Mouse (Mus musculus) kidney, adult 2 months (tissue): ENCODE measurements around the gene Ccdc66.

Experiments
- CTCF ChIP-seq: fragments of 200-500 bp; conservative IDR thresholded peaks from 2 replicates; pipeline ENCODE4 v1.5.1; 2011; ENCODE audit warnings: low read depth, mild to moderate bottlenecking, control low read depth, low read length, moderate library complexity, mixed read lengths; ENCODE audit not compliant: insufficient read depth, insufficient read length
- POLR2A ChIP-seq: fragments of 200-500 bp; IDR thresholded peaks from one replicate; pipeline ENCODE4 v1.6.1; 2011; ENCODE audit warnings: low read depth, low read length, control low read depth

DNA sequence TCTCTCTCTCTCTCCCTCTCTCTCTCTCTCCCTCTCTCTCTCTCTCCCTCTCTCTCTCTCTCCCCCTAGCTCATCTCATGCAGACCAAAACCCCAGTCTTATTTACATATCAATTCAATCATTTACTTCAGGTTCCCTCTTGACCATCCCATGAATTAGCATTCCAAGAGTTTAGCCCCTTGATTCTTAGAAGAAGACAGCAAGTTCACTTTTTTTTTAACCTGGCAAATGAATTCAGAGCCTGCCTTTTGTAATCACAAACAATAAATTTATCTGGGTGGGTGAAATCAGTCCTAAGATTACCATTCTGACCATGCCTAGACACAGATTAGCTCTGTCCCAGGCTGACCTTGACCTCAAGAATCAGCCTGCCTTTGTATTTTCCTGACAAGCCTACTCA is 16.3 kb upstream of the Ccdc66 start:
- no peak for TF ChIP-seq POLR2A
- TF ChIP-seq CTCF = no peak
